Mouse (Mus musculus) ES-Bruce4 (cell line): ENCODE results near the gene Fbxw24.

Experiments used
- CTCF ChIP-seq: IDR thresholded peaks from one replicate; pipeline ENCODE4 v1.8.1; 2011; ENCODE audit warnings: low read depth, low read length
- POLR2A ChIP-seq: IDR thresholded peaks from one replicate; pipeline ENCODE4 v1.8.1; 2011; ENCODE audit warnings: low read length; ENCODE audit not compliant: insufficient read depth

- TF ChIP-seq CTCF (no peak), POLR2A (no peak)
Observed at GRCm38 (mm10) chr9:109597226-109597625, 28.6 kb downstream of the Fbxw24 start.
